Mouse (Mus musculus) limb, embryonic 11.5 days (tissue): ENCODE measurements at regions not wholly inside any gene's neighbourhood (a gene's known extent, or its start where the extent isn't known, plus 50 kb on each side); places are given as distances from the start of the nearest gene placed in this dataset.

Source experiments
- ATAC-seq: fragments of 200-750 bp; cut with Nextera tagmentation; 2 replicates; pipeline ENCODE4 v1.8.0; 2017; ENCODE audit warnings: low read depth; ENCODE audit not compliant: insufficient number of reproducible peaks, low FRiP score, low TSS enrichment
- DNase-seq: peaks from one replicate; pipeline ENCODE4 v3.0.0-alpha.2; 2015; ENCODE audit warnings: low spot score
- H3K27ac ChIP-seq: fragments of 300-500 bp; sonication (generic); replicated peaks from 2 replicates; pipeline ENCODE4 v1.5.1; 2014; ENCODE audit warnings: low read depth, mild to moderate bottlenecking, low read length
- H3K27me3 ChIP-seq: fragments of 300-500 bp; sonication (generic); 2 replicates; pipeline ENCODE4 v1.6.1; 2014; ENCODE audit warnings: mild to moderate bottlenecking, low read length, mixed read lengths; ENCODE audit not compliant: control insufficient read depth, insufficient read depth
- H3K36me3 ChIP-seq: fragments of 300-500 bp; sonication (generic); 2 replicates; pipeline ENCODE4 v1.6.1; 2014; ENCODE audit warnings: mild to moderate bottlenecking, low read length, moderate library complexity, mixed read lengths; ENCODE audit not compliant: control insufficient read depth, insufficient read depth
- H3K4me1 ChIP-seq: fragments of 300-500 bp; sonication (generic); 2 replicates; pipeline ENCODE4 v1.6.1; 2014; ENCODE audit warnings: low read length, mixed read lengths; ENCODE audit not compliant: control insufficient read depth, insufficient read depth
- H3K4me2 ChIP-seq: fragments of 300-500 bp; sonication (generic); 2 replicates; pipeline ENCODE4 v1.6.1; 2014; ENCODE audit warnings: low read depth, mild to moderate bottlenecking, moderate library complexity; ENCODE audit not compliant: severe bottlenecking
- H3K4me3 ChIP-seq: fragments of 300-500 bp; sonication (generic); 2 replicates; pipeline ENCODE4 v1.5.1; 2014; ENCODE audit warnings: low read depth, low read length
- H3K9ac ChIP-seq: fragments of 300-500 bp; sonication (generic); 2 replicates; pipeline ENCODE4 v1.6.1; 2014; ENCODE audit warnings: mild to moderate bottlenecking, low read length
- H3K9me3 ChIP-seq: fragments of 300-500 bp; sonication (generic); 2 replicates; pipeline ENCODE4 v1.6.1; 2016; ENCODE audit warnings: low read length; ENCODE audit not compliant: control insufficient read depth
- WGBS: fragments of 180-500 bp; shearing (Covaris S2); extraction: QIAGEN DNeasy Blood & Tissue Kit; methylation state at CpG from one replicate; pipeline ENCODE4 v1.1.7; 2014; 5-methylcytosine and 5-hydroxymethylcytosine counted together

DNA sequence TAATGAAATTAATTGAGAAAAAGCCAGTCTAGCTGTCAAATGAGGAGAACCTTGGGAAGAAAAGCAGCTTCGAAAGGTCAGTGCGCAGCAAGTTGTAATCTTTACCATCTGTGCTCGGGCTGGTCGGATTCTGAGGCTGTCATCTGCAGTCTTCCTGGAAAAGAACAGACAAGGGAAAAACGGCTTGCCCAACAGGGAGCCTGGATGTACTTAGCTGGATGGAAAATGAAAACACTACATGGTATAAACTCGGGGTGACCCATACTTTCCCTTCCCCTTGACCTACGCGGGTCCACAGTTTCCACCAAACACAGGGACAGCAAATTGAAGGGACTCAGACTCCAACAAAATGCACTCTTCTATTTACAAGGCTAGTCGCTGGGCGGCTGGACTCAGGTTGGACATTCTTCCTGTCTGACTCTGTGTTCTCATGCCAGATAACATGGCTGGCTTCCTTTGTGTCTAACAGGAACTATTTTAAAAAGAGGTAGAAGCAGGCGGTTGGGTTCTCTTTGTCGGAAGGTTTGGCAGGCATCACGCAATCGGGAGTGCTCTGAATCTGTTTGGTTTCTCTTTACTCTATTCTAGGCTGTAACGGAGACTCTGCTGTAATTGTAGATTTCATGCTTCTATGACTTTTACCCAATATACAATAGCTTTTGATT lies 648.5 kb downstream of the Epha4 start:
- Histone ChIP-seq H3K9me3 (no peaks in the 10 kb centered on the region), H3K4me3 (no peak overlapping the region), H3K9ac (no peak overlapping the region), H3K4me2 (no peak overlapping the region), H3K27ac (no peak overlapping the region), H3K4me1 (no peaks in the 10 kb centered on the region), H3K36me3 (no peaks in the 10 kb centered on the region), H3K27me3 (no peaks in the 10 kb centered on the region)
- peak; percentile 49 for DNase-seq
- WGBS = 30% methylated on average over 15 of the region's 15 CpGs
- ATAC-seq = no peak

DNA sequence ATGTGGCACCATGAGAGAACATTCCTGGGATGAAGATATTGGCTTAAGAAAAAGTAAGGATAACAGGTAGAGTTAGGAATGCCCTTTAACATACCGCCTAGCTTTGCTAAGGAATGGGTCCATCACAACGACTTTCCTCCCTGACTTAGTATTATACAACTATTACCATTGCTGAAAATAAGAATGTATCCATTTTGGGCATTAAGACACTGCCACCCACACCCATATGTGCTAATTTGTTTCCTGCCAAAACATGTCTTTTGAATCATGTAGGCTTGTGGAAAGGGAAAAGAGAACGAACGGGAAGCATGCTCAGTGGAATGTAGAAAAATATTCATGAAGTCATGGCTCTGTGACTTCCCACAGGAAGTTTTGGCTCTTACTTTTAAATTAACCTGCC lies 641.7 kb downstream of the Epha4 start:
- no peaks in the 10 kb centered on the region for H3K36me3 ChIP-seq
- no peaks in the 10 kb centered on the region for H3K9me3 ChIP-seq
- DNase-seq (no peak), ATAC-seq (no peak)
- H3K4me2 ChIP-seq = no peak overlapping the region
- H3K27me3 ChIP-seq = no peaks in the 10 kb centered on the region
- H3K27ac ChIP-seq = no peak overlapping the region
- H3K4me3 ChIP-seq = no peak overlapping the region
- no peaks in the 10 kb centered on the region; the same call in 1 of the 2 replicates for H3K4me1 ChIP-seq
- WGBS = 82% methylated on average over 4 of the region's 4 CpGs
- no peak overlapping the region for H3K9ac ChIP-seq

- Histone ChIP-seq H3K4me1 (no peaks in the 10 kb centered on the region), H3K4me2 (no peak overlapping the region), H3K9ac (no peak overlapping the region), H3K27ac (no peak overlapping the region), H3K4me3 (no peak overlapping the region), H3K36me3 (no peaks in the 10 kb centered on the region), H3K27me3 (no peaks in the 10 kb centered on the region), H3K9me3 (no peaks in the 10 kb centered on the region)
- no peak for DNase-seq
- WGBS = 81% methylated on average over 6 of the region's 6 CpGs
- ATAC-seq = no peak
These were observed 634.6 kb downstream of the Epha4 start for GRCm38 (mm10) chr1:76880111-76880782.

GRCm38 (mm10) chr1:76880783-76881145 lies 634.1 kb downstream of the Epha4 start:
- no peak overlapping the region for H3K4me2 ChIP-seq
- DNase-seq = no peak
- H3K27ac ChIP-seq = no peak overlapping the region
- no peak for ATAC-seq
- WGBS = 45% methylated on average over 4 of the region's 4 CpGs
- H3K9me3 ChIP-seq = no peaks in the 10 kb centered on the region
- no peaks in the 10 kb centered on the region for H3K4me1 ChIP-seq
- no peaks in the 10 kb centered on the region for H3K36me3 ChIP-seq
- no peaks in the 10 kb centered on the region for H3K27me3 ChIP-seq
- no peak overlapping the region for H3K4me3 ChIP-seq
- no peak overlapping the region for H3K9ac ChIP-seq

GRCm38 (mm10) chr1:76896152-76896864 lies 618.6 kb downstream of the Epha4 start:
- H3K4me1 ChIP-seq = peaks cover 18% of the 10 kb centered on the region
- WGBS = 16% methylated on average over 17 of the region's 17 CpGs
- DNase-seq (peak; percentile 70), ATAC-seq (0 out of 2 replicates have a peak, but pooled peaks have one; percentile 44)
- no peak overlapping the region for H3K4me3 ChIP-seq
- no peaks in the 10 kb centered on the region for H3K36me3 ChIP-seq
- H3K4me2 ChIP-seq = peak overlapping the region; percentile 20; the same call in 1 of the 2 replicates
- peak overlapping the region; percentile 77 for H3K27ac ChIP-seq
- H3K27me3 ChIP-seq = no peaks in the 10 kb centered on the region
- H3K9me3 ChIP-seq = no peaks in the 10 kb centered on the region
- peak overlapping the region; percentile 30; the same call in 1 of the 2 replicates for H3K9ac ChIP-seq

GRCm38 (mm10) chr1:76897431-76897830 lies 617.5 kb downstream of the Epha4 start:
- WGBS = 57% methylated on average over 4 of the region's 7 CpGs
- Histone ChIP-seq H3K27me3 (no peaks in the 10 kb centered on the region), H3K4me3 (no peak overlapping the region), H3K4me2 (no peak overlapping the region), H3K9ac (no peak overlapping the region), H3K36me3 (no peaks in the 10 kb centered on the region), H3K27ac (peak overlapping the region; percentile 36; the same call in 1 of the 2 replicates), H3K9me3 (no peaks in the 10 kb centered on the region), H3K4me1 (peaks cover 18% of the 10 kb centered on the region)
- ATAC-seq (no peak), DNase-seq (no peak)

DNA sequence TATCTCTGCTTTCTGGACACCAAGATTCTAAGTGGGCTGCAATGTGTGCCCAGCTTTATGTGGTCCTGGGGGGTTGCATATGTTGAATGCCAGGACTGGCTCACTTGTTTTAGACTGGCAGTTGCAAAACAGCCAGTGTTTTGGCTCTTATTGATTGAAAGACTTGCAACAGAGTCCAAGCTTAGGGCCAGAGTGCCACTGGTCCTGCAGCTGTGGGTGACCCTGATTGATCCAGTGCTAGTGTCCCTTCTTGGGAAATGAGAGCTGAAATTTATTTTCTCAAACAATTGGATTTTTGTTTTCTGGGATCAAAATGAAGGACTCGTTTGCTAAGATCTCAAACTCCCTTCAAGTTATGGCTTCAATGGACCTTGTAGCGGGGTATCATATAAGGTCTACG lies 603.4 kb downstream of the Epha4 start:
- no peaks in the 10 kb centered on the region for H3K27me3 ChIP-seq
- H3K36me3 ChIP-seq = no peaks in the 10 kb centered on the region
- no peaks in the 10 kb centered on the region for H3K9me3 ChIP-seq
- 92% methylated on average over 3 of the region's 3 CpGs for WGBS
- H3K4me3 ChIP-seq = no peak overlapping the region
- peaks cover 2% of the 10 kb centered on the region; the same call in 1 of the 2 replicates for H3K4me1 ChIP-seq
- no peak overlapping the region for H3K4me2 ChIP-seq
- DNase-seq (no peak), ATAC-seq (no peak)
- H3K9ac ChIP-seq = no peak overlapping the region
- H3K27ac ChIP-seq = no peak overlapping the region

DNA sequence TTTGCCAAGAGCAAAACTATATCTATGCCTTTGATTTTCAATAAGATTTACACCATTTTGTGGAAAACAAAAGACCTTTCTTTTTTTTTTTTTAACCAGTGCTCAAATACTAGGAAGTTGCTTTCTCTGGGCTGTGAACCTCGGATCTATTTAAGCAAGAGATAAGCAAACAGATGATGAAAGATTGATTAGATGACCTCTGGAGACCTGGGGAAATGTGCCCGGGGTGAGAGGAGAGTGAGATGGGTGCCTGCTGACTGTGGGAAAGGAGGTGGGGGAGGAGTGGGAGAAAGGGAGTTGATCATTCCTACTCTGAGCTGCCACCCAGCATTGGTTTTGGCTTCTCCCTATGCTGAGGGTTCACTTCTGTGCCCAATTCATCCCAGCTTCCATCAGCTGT lies 595.3 kb downstream of the Epha4 start:
- Histone ChIP-seq H3K36me3 (no peaks in the 10 kb centered on the region), H3K9ac (no peak overlapping the region), H3K9me3 (no peaks in the 10 kb centered on the region), H3K4me2 (no peak overlapping the region), H3K4me1 (no peaks in the 10 kb centered on the region), H3K27ac (no peak overlapping the region), H3K27me3 (no peaks in the 10 kb centered on the region), H3K4me3 (no peak overlapping the region)
- ATAC-seq (no peak), DNase-seq (no peak)
- WGBS = 26% methylated on average over 2 of the region's 2 CpGs
